In the genomic region with DNA sequence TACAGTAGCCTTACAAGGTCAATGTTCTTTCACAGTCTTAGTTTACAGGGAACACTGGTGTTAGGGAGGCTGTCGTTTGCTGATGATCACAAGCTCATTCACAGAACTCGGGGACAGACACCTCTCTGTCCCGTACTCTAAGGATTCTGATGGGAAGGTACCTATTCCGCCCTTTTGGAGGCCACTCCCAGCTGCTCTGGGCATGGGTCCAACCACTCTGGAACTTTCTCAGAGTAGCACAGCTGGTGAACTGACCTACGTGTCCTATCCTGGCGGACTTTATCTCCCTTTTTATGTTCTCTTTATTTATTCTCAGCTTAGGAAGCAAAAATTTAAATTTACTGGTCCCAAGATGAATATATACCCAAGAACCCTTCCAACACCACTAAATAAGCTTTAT, we compare ENCODE assay signal across 19 mouse cellular contexts.
A peak's percentile ranks its signal among the peaks of the same experiment; 100 is the strongest.
DNase-seq lines count a peak whose midpoint lies in the region; ATAC-seq lines count a peak whose summit lies in the region.
"Had no signal": no experiment of that assay in that cellular context is flagged by ENCODE, and none has a peak within 500 bp of the region (broad histone marks: within the 10 kb centered on the region; RNA-seq: fewer than 3 reads in every experiment).

No protein-coding gene starts in this region.

- no peaks in the 10 kb centered on the region for H3K27me3 ChIP-seq in midbrain, embryonic 11.5 days (ENCODE audit: control insufficient read depth, insufficient read depth, low read length)
- H3K27me3 ChIP-seq in midbrain, embryonic 13.5 days: no peaks in the 10 kb centered on the region
- H3K27me3 ChIP-seq: embryonic facial prominence, embryonic 13.5 days; forebrain, embryonic 12.5 days had no signal

- H3K27ac ChIP-seq in midbrain, embryonic 11.5 days (ENCODE audit: low read depth, low read length): no peak overlapping the region
- H3K27ac ChIP-seq in midbrain, embryonic 13.5 days: no peak overlapping the region
- H3K27ac ChIP-seq: embryonic facial prominence, embryonic 13.5 days; forebrain, embryonic 12.5 days; heart, embryonic 10.5 days; hindbrain, embryonic 10.5 days; hindbrain, embryonic 14.5 days had no signal

- no peak overlapping the region for H3K4me3 ChIP-seq in midbrain, embryonic 11.5 days (ENCODE audit: low read depth, low read length)
- H3K4me3 ChIP-seq in midbrain, embryonic 13.5 days (replicated peaks): no peak overlapping the region
- H3K4me3 ChIP-seq: embryonic facial prominence, embryonic 13.5 days; forebrain, embryonic 12.5 days; heart, embryonic 10.5 days; hindbrain, embryonic 10.5 days had no signal

- WGBS in midbrain, embryonic 11.5 days: 87% methylated on average over 6 of the region's 6 CpGs
- 81% methylated on average over 6 of the region's 6 CpGs for whole genome bisulfite sequencing in midbrain, embryonic 13.5 days

- no peak for ATAC-seq in midbrain, embryonic 11.5 days (ENCODE audit: low FRiP score)
- no peak for ATAC-seq in midbrain, embryonic 13.5 days
- ATAC-seq: forebrain, embryonic 16.5 days had no signal

- DNase-seq in gastrocnemius, postnatal 14 days: peak; percentile 14
- DNase-seq in gastrocnemius, postnatal 25 days: no peak
- peak; percentile 46 for DNase-seq in heart, postnatal 4 days
- DNase-seq in heart, postnatal 25 days (ENCODE audit: low spot score): no peak
- peak; percentile 73 for DNase-seq in kidney, postnatal 10 days
- no peak for DNase-seq in kidney, postnatal 25 days
- peak; percentile 59 for DNase-seq in midbrain, embryonic 11.5 days (ENCODE audit: low spot score, missing footprints)
- DNase-seq: adrenal gland, postnatal 14 days; cerebellum, adult 18-20 months; cerebellum, adult 9-11 months; cerebellum, postnatal 36 days; gastrocnemius, postnatal 10 days had no signal

- H3K9me3 ChIP-seq in midbrain, embryonic 11.5 days (ENCODE audit: control insufficient read depth, low read length): no peaks in the 10 kb centered on the region
- H3K9me3 ChIP-seq in midbrain, embryonic 13.5 days: no peaks in the 10 kb centered on the region
- H3K9me3 ChIP-seq: embryonic facial prominence, embryonic 13.5 days; forebrain, embryonic 12.5 days; heart, embryonic 10.5 days; hindbrain, embryonic 10.5 days had no signal

- H3K4me1 ChIP-seq in midbrain, embryonic 11.5 days (ENCODE audit: control insufficient read depth, insufficient read depth, low read length): no peaks in the 10 kb centered on the region
- peaks cover 13% of the 10 kb centered on the region for H3K4me1 ChIP-seq in midbrain, embryonic 13.5 days (replicated peaks)

- no peak overlapping the region for H3K9ac ChIP-seq in midbrain, embryonic 11.5 days (ENCODE audit: low read length)
- no peak overlapping the region for H3K9ac ChIP-seq in midbrain, embryonic 13.5 days (replicated peaks)
- H3K9ac ChIP-seq: embryonic facial prominence, embryonic 13.5 days; forebrain, embryonic 12.5 days; hindbrain, embryonic 14.5 days had no signal

- no peaks in the 10 kb centered on the region for H3K36me3 ChIP-seq in midbrain, embryonic 11.5 days (ENCODE audit: control insufficient read depth, insufficient read depth, low read length)
- no peaks in the 10 kb centered on the region for H3K36me3 ChIP-seq in midbrain, embryonic 13.5 days
- H3K36me3 ChIP-seq: embryonic facial prominence, embryonic 13.5 days; forebrain, embryonic 12.5 days; heart, embryonic 10.5 days; hindbrain, embryonic 10.5 days had no signal

- no peak overlapping the region for H3K4me2 ChIP-seq in midbrain, embryonic 11.5 days
- no peak overlapping the region for H3K4me2 ChIP-seq in midbrain, embryonic 13.5 days (replicated peaks)
- H3K4me2 ChIP-seq: embryonic facial prominence, embryonic 13.5 days; forebrain, embryonic 12.5 days; hindbrain, embryonic 14.5 days had no signal

- intact Hi-C loops in gastrocnemius, postnatal 14 days (cut with DNase I; ENCODE audit: low total_unique reads): no loop called here
- intact Hi-C loops in heart, postnatal 25 days (cut with DNase I): no loop called here

Comparison
In these comparisons a context has a peak if more than half of its experiments do, and no peak if none do; other contexts are left out.
1. DNase-seq: peak in gastrocnemius, postnatal 14 days (single experiment), heart, postnatal 4 days (single experiment), kidney, postnatal 10 days (single experiment) and midbrain, embryonic 11.5 days (single experiment); none in gastrocnemius, postnatal 25 days (single experiment), heart, postnatal 25 days (single experiment) and kidney, postnatal 25 days (0 of 2).